Mouse (Mus musculus) CH12.LX (cell line): ENCODE measurements around the gene Zfp384. TPM values are rescaled to one million over a fixed set of nuclear protein-coding genes. Genes with fewer than 3 reads are reported as not detected.

Experiments
- DNase-seq: peaks from one replicate; pipeline ENCODE4 v3.0.0-alpha.2; 2013; ENCODE audit errors: extremely low read depth
- H3K27ac ChIP-seq: 2 replicates; pipeline ENCODE4 v1.5.1; 2012; ENCODE audit warnings: low read depth, mild to moderate bottlenecking, control low read depth, moderate library complexity; ENCODE audit not compliant: insufficient read depth
- H3K27me3 ChIP-seq: replicated peaks from 2 replicates; pipeline ENCODE3; 2012; ENCODE audit warnings: inconsistent platforms
- H3K36me3 ChIP-seq, 2 experiments: replicated peaks in 1 of 2; 2 replicates each; pipeline versions ENCODE3 to v1.6.1; 2012; ENCODE audit warnings: inconsistent platforms in 1 of 2, low read length in 1 of 2, mild to moderate bottlenecking in 1 of 2, mixed read lengths in 1 of 2, moderate library complexity in 1 of 2; ENCODE audit not compliant: control insufficient read depth in 1 of 2, insufficient read depth in 1 of 2
- H3K4me1 ChIP-seq, 2 experiments: 2 replicates each; pipeline ENCODE4 v1.6.1; 2012; ENCODE audit warnings: inconsistent platforms in 1 of 2, moderate library complexity in 1 of 2; ENCODE audit not compliant: insufficient read depth in 2 of 2, control insufficient read depth in 1 of 2
- H3K4me2 ChIP-seq: 2 replicates; pipeline ENCODE4 v1.6.1; 2012; ENCODE audit warnings: low read depth, mild to moderate bottlenecking, control low read depth; ENCODE audit not compliant: poor library complexity, insufficient read depth, severe bottlenecking
- H3K4me3 ChIP-seq, 3 experiments: fragments of 150-350 bp in 1 of 3; sonication (generic) in 1 of 3; replicated peaks in 1 of 3; 2 replicates each; pipeline versions ENCODE3 to v1.5.1; 2011 to 2012; ENCODE audit warnings: low read depth in 2 of 3, low read length in 2 of 3, mild to moderate bottlenecking in 2 of 3, moderate library complexity in 2 of 3, control low read depth in 1 of 3, improper control_type of control experiment in 1 of 3, inconsistent platforms in 1 of 3, mixed read lengths in 1 of 3; ENCODE audit not compliant: poor library complexity in 1 of 3
- H3K79me2 ChIP-seq: replicated peaks from 2 replicates; pipeline ENCODE4 v1.6.1; 2012; ENCODE audit warnings: mild to moderate bottlenecking, moderate library complexity; ENCODE audit not compliant: control insufficient read depth, poor library complexity, insufficient read depth, severe bottlenecking; ENCODE audit errors: extremely low read depth
- H3K9ac ChIP-seq: 2 replicates; pipeline ENCODE4 v1.6.1; 2012; ENCODE audit warnings: low read depth, mild to moderate bottlenecking, control low read depth, moderate library complexity; ENCODE audit not compliant: insufficient read depth
- H3K9me3 ChIP-seq: replicated peaks from 2 replicates; pipeline ENCODE3; 2012; ENCODE audit warnings: low read length, inconsistent platforms, mixed read lengths
- CHD1 ChIP-seq: IDR thresholded peaks from 2 replicates; pipeline ENCODE4 v1.6.1; 2012; ENCODE audit warnings: low read depth, low read length, improper control_type of control experiment, inconsistent platforms
- E2F4 ChIP-seq: IDR thresholded peaks from 2 replicates; pipeline ENCODE4 v1.6.1; 2011; ENCODE audit warnings: low read depth, low read length, improper control_type of control experiment; ENCODE audit not compliant: insufficient replicate concordance
- EP300 ChIP-seq: IDR thresholded peaks from 2 replicates; pipeline ENCODE4 v1.6.1; 2011; ENCODE audit warnings: low read length, improper control_type of control experiment
- ETS1 ChIP-seq: conservative IDR thresholded peaks from 2 replicates; pipeline ENCODE4 v1.6.1; 2012; ENCODE audit warnings: low read depth, mild to moderate bottlenecking, inconsistent platforms, low read length, improper control_type of control experiment, moderate library complexity
- IRF4 ChIP-seq: IDR thresholded peaks from 2 replicates; pipeline ENCODE4 v1.6.1; 2014; ENCODE audit warnings: low read depth, mild to moderate bottlenecking, inconsistent platforms, low read length, improper control_type of control experiment
- JUND ChIP-seq: conservative IDR thresholded peaks from 2 replicates; pipeline ENCODE4 v1.6.1; 2011; ENCODE audit warnings: low read depth, low read length, improper control_type of control experiment
- KAT2A ChIP-seq: IDR thresholded peaks from 2 replicates; pipeline ENCODE4 v1.6.1; 2012; ENCODE audit warnings: low read length, improper control_type of control experiment, inconsistent platforms; ENCODE audit not compliant: insufficient replicate concordance
- MAX ChIP-seq: IDR thresholded peaks from 2 replicates; pipeline ENCODE4 v1.6.1; 2011; ENCODE audit warnings: low read length, improper control_type of control experiment
- MAZ ChIP-seq: IDR thresholded peaks from 2 replicates; pipeline ENCODE4 v1.6.1; 2012; ENCODE audit warnings: low read depth, mild to moderate bottlenecking, inconsistent platforms, low read length, improper control_type of control experiment, moderate library complexity
- MXI1 ChIP-seq: IDR thresholded peaks from 2 replicates; pipeline ENCODE4 v1.6.1; 2011; ENCODE audit warnings: mild to moderate bottlenecking, low read depth, low read length, improper control_type of control experiment
- MYC ChIP-seq: IDR thresholded peaks from 2 replicates; pipeline ENCODE4 v1.6.1; 2011; ENCODE audit warnings: low read depth, mild to moderate bottlenecking, improper control_type of control experiment, low read length
- POLR2AphosphoS2 ChIP-seq: IDR thresholded peaks from 2 replicates; pipeline ENCODE4 v1.6.1; 2011; ENCODE audit warnings: low read depth, low read length, improper control_type of control experiment
- RCOR1 ChIP-seq: conservative IDR thresholded peaks from 2 replicates; pipeline ENCODE4 v1.6.1; 2012; ENCODE audit warnings: low read depth, mild to moderate bottlenecking, inconsistent platforms, low read length, improper control_type of control experiment
- SIN3A ChIP-seq: IDR thresholded peaks from 2 replicates; pipeline ENCODE4 v1.6.1; 2012; ENCODE audit warnings: low read length, improper control_type of control experiment, inconsistent platforms
- SMC3 ChIP-seq: IDR thresholded peaks from 2 replicates; pipeline ENCODE4 v1.6.1; 2011; ENCODE audit warnings: low read depth, low read length, improper control_type of control experiment
- ZC3H11A ChIP-seq: IDR thresholded peaks from 2 replicates; pipeline ENCODE4 v1.6.1; 2012; ENCODE audit warnings: low read depth, mild to moderate bottlenecking, inconsistent platforms, low read length, improper control_type of control experiment
- ZMIZ1 ChIP-seq: IDR thresholded peaks from 2 replicates; pipeline ENCODE4 v1.6.1; 2012; ENCODE audit warnings: low read depth, mild to moderate bottlenecking, inconsistent platforms, low read length, improper control_type of control experiment
- dilution Hi-C: fragments of 300-500 bp; cut with MboI; formaldehyde crosslinking; loops from 2 replicates; pipeline ENCODE4 v1.14.3; 2020; ENCODE audit warnings: low sequenced_read_pairs; ENCODE audit not compliant: extremely low pct_unique_long_range_greater_than_20kb, extremely low pct_ligation_motif_present
- in situ Hi-C: fragments of 300-500 bp; cut with MboI; formaldehyde crosslinking; loops from 3 replicates; pipeline ENCODE4 v1.14.3; 2019; ENCODE audit warnings: low sequenced_read_pairs, low pct_ligation_motif_present, low pct_unique_long_range_greater_than_20kb, mixed read lengths
- polyA plus RNA-seq: library from polyadenylated mRNA; unstranded; fragments of >175 nt; gene quantifications from 2 replicates; pipeline ENCODE4 v1.2.1, GENCODE M21; 2012; ENCODE audit warnings: low read depth; ENCODE audit not compliant: insufficient read length
- total RNA-seq, 2 experiments: library from RNA; depleted of rRNA; stranded (reverse); fragments of 300-350 nt in 1 of 2; fragments of >200 nt in 1 of 2; gene quantifications; 2 replicates each; pipeline ENCODE4 v1.2.3; 2012 to 2014

Gene Zfp384
- total and polyA plus RNA-seq, 3 experiments, result 14.0 to 34.4 (median 17.0) TPM

- Histone ChIP-seq H3K4me2 (no peak overlapping the region), H3K4me3 (no peak overlapping the region), H3K79me2 (no peaks in the 10 kb centered on the region), H3K4me1 (peaks cover 11 to 12% of the 10 kb centered on the region in 2 experiments), H3K27me3 (peaks cover 74% of the 10 kb centered on the region), H3K9ac (no peak overlapping the region), H3K9me3 (peaks cover 5% of the 10 kb centered on the region), H3K36me3 (no peaks in the 10 kb centered on the region), H3K27ac (no peak overlapping the region)
- DNase-seq, result no peak
- in situ Hi-C loops, result no loop called here
- no peak for TF ChIP-seq RCOR1
- TF ChIP-seq JUND, result no peak
- no peak for TF ChIP-seq CHD1
- no peak for TF ChIP-seq EP300
- TF ChIP-seq KAT2A, result no peak
- no peak for TF ChIP-seq MAZ
- no peak for TF ChIP-seq SMC3
- TF ChIP-seq ETS1, result no peak
- no peak for TF ChIP-seq SIN3A
- no peak for TF ChIP-seq MXI1
- no peak for TF ChIP-seq IRF4
- no peak for TF ChIP-seq E2F4
- TF ChIP-seq ZMIZ1, result no peak
- no peak for TF ChIP-seq POLR2AphosphoS2
- no peak for TF ChIP-seq MAX
- no peak for TF ChIP-seq ZC3H11A
- dilution Hi-C loops, result no loop called here
Measured at GRCm38 (mm10) chr6:124995246-124995645, 13.7 kb upstream of the Zfp384 start.

GRCm38 (mm10) chr6:124995831-124996403 lies 13.0 kb upstream of the Zfp384 start:
- peaks cover 75% of the 10 kb centered on the region for H3K27me3 ChIP-seq
- no peak overlapping the region for H3K9ac ChIP-seq
- in situ Hi-C loops, result no loop called here
- no peak overlapping the region for H3K4me3 ChIP-seq
- no peak overlapping the region for H3K4me2 ChIP-seq
- TF ChIP-seq MYC (no peak), MXI1 (no peak), EP300 (no peak), E2F4 (no peak), POLR2AphosphoS2 (no peak)
- TF ChIP-seq, all 38 proteins: peak for 0
- no peak for DNase-seq
- Histone ChIP-seq H3K27ac (no peak overlapping the region), H3K79me2 (no peaks in the 10 kb centered on the region), H3K36me3 (no peaks in the 10 kb centered on the region), H3K9me3 (no peaks in the 10 kb centered on the region), H3K4me1 (peaks cover 11 to 12% of the 10 kb centered on the region in 2 experiments)
- dilution Hi-C loops, result no loop called here
